Mouse (Mus musculus) megakaryocyte progenitor cell, adult 5-6 weeks (primary cell): ENCODE measurements around the gene Bmp3. TPM values are rescaled to one million over a fixed set of nuclear protein-coding genes. Genes with fewer than 3 reads are reported as not detected.

ENCODE experiments used
- ATAC-seq: replicated peaks from 2 replicates; pipeline ENCODE4 v1.8.0; 2016; ENCODE audit warnings: mild to moderate bottlenecking, moderate TSS enrichment, inconsistent platforms; ENCODE audit not compliant: poor library complexity
- total RNA-seq, 2 experiments: library from RNA; stranded (forward) in 1 of 2; stranded (reverse) in 1 of 2; fragments of 157-497, 149-512 nt in 1 of 2; fragments of 200-1000 nt in 1 of 2; gene quantifications; 2 replicates each; pipeline versions ENCODE4 v1.2.3 to v1.2.4; 2015 to 2017

Gene Bmp3
- total RNA-seq, 2 experiments from 2014 or later, result not detected

- no peak for ATAC-seq
These were observed 46.7 kb downstream of the Bmp3 start for GRCm38 (mm10) chr5:98900926-98901325.

GRCm38 (mm10) chr5:98902339-98902738, 48.1 kb downstream of the Bmp3 start:
- no peak for ATAC-seq

GRCm38 (mm10) chr5:98918716-98919115, 64.5 kb downstream of the Bmp3 start:
- ATAC-seq, result no peak

- ATAC-seq, result no peak
These were observed 67.4 kb downstream of the Bmp3 start for GRCm38 (mm10) chr5:98921608-98922007.

GRCm38 (mm10) chr5:98922921-98923320, 68.7 kb downstream of the Bmp3 start:
- no peak for ATAC-seq

Other genes with a start within 250 kb of the Bmp3 start
- gene Prkg2, start 182.9 kb downstream of the Bmp3 start, total RNA-seq (2015), result not detected in 2 replicates
- gene Prkg2, start 182.9 kb downstream of the Bmp3 start, total RNA-seq (2017), result not detected in 2 replicates